Mouse (Mus musculus) E14TG2a.4 (cell line): Measurements from ENCODE around the gene Ier5l.

Experiments
- CTCF ChIP-seq: conservative IDR thresholded peaks from 2 replicates; pipeline ENCODE4 v1.5.1; 2014; ENCODE audit warnings: low read length
- POU5F1 ChIP-seq: IDR thresholded peaks from 2 replicates; pipeline ENCODE4 v1.6.1; 2014; ENCODE audit warnings: low read length, borderline replicate concordance

GRCm38 (mm10) chr2:30473431-30474031 lies 488 bp downstream of the Ier5l start:
- no peak for TF ChIP-seq CTCF
- TF ChIP-seq POU5F1, result no peak
